Mouse (Mus musculus) cerebellum, adult (tissue): ENCODE measurements around the gene Adam11.

Experiments used
- ATAC-seq: cut with Nextera tagmentation; 2 replicates; pipeline ENCODE4 v1.9.2; 2017; ENCODE audit warnings: mild to moderate bottlenecking, moderate library complexity, mixed read lengths; ENCODE audit not compliant: insufficient number of reproducible peaks, low FRiP score, low TSS enrichment

Adam11 gene

DNA sequence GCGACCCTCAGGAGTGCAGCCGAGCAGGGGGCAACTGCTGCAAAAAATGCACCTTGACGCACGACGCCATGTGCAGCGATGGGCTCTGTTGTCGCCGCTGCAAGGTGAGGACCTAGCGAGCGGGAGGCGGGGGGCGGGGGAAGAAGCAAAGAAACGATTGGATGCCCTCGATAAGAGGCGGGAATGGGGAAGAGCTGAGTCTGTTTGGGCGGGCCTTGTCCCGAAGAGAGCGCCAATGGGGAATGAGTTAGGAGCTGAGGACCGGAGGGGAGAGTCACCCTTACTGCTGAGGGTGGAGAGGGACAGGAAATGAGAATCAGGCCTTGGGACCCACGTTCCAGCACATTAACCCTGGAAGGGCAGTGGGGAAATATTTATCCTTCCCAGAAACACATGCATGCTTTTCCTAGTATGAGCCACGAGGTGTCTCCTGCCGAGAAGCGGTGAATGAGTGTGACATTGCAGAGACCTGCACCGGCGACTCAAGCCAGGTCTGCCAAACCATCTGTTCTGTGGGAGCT, 13.4 kb downstream of the Adam11 start:
- peak; percentile 55; the same call in 1 of the 2 replicates for ATAC-seq

DNA sequence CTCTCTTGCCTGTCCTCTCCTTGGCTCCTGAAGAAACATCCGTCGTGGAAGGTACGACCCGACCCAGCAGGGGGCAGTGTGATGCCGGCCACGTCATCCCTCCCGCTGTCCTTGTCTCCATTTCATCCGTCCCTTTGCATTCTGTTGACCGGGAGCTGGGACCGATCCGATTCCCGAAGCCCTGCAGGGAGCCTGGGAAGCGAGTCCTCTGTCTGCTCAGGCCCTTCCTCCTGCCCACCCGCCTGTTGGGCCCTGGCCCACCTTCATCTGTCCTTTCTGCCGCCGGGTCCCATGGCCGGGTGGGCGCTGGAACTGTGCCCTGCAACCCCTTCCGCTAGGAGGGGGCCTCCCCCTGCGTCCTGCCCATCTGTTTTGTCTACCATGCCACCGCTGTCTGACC, 16.4 kb downstream of the Adam11 start:
- no peak for ATAC-seq

DNA sequence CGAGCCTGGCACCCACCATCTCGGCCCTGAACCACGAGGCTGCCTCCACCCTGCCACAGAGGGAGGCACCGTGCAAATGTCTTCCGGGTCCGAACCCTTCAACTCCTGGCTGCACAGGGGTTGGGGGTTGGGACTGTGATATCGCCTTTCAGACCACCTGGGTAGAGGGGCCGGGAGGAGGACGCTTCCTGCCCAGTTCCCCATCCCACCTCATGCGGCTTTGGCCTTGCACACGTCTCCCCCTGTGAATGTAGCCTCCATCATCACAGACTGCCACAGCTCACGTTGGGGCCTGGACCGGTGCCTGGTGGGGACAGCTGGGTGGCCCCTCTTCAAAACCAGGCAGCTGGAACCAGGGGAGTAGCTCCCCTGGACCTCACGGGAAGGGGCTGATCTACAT, 16.9 kb downstream of the Adam11 start:
- no peak for ATAC-seq

DNA sequence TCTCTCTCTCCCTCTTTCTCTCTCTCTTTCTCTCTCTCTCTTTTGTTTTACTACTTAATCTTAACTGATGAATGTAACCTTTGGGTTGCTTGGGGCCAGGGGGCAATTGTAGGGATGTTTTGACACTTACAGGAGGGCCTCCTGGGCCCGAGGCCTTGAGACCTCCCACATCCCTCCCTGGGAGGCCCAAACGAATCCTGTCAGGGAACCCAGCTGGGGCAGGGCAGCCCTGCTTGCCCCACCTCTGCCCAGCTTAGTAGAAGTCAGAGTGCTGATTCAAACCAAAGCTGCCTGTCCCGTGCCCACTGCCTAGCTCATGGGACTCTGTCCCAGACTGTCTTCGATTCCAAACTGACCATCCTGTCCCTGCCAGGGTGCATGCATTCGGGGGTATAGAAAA, 17.4 kb downstream of the Adam11 start:
- no peak for ATAC-seq

DNA sequence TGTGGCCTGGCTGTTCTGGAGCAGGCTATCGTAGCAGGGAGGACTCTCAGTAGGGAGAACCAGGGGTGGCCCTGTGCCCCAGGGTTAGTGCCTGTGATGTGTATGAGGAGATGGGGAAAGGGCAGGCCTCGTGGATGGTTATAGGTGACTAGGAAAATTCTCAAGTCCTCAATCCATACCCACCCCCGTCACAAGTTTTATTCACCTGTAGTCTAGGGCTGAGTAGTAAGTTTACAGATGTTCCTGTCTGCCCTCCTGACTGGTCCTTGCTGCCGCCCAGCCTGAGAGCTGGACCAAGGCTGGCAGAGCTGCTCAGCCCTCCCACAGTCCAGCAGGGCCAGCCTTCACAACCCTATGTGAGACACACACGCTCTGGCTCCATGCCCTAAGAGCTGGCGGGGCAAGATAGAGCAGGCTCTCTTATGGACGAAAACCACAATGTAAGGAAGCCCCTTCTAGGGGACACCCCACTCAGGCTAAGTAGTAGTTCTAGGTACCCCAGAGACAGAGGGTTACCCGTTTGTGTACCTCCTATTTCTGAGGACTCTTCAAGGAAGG, 17.9 kb downstream of the Adam11 start:
- no peak for ATAC-seq

DNA sequence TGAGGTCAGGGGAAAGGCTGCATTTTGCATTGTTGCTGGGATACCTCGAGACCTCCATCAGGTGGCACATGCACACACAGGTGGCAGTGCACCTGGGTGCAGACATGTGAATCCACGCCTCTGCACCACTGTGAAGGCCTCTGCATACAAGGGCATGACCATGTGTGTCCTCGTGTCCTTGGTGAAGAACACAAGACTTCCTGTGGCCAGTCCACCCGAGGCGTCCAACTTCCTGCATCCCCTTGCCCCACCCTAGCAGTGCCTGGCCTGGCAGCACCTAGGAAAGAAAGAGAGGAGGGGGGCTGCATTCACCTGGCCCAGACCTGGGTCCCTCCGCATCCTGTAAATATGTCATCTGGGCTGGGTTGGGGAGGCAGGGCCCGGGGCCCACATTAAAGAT, 18.6 kb downstream of the Adam11 start:
- no peak for ATAC-seq

DNA sequence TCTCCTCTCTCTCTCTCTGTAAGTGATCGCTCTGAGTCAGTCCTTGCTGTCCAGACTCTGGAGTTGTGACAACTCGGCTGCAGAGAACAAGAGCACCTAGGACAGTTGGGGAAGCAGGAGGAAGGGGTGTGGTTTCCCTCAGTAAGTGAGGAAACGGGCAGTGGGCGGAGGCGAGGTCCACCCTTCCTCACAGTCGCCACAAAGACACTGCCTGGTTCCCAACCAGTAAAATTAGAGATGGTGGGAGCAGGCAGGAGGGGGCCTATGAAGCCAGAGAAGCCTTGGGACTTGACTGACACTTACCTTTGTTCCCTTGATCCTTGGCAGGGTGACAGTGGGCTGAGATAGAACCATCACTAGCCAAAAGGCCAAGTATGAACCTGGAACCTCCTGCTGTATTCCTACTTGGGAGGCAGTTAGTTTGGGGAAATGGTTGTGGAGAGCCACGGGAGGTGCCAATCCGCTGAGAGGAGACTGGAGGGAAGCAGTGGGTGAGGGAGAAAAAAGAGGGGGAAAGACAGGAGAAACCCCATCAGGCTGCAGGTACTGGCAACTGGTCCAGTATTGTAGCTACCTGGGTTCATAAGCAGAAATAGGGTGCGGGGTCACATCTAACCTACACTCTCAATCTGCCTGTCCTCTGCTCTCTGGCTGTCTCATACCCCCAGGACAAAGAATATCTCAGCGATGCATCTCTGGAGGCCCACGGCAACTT, 19.2 kb downstream of the Adam11 start:
- ATAC-seq = no peak

DNA sequence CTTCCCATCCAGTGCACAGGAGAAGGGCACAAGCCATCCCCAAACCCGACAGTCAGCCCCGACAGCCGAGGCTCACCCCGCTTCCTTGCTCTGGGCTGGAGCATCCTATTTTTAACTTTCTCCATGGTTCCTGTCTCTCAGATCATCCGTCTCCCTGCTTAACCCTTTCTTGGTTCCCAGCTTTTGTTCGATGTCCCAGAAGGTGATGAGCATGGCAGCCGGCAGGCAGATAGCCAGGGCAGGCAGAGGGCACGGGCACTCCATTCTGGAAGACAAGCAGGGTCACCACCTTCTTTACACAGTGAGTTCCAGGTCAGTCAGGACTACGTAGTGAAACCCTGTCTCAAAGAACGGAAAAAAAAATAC, 19.7 kb downstream of the Adam11 start:
- ATAC-seq = no peak

DNA sequence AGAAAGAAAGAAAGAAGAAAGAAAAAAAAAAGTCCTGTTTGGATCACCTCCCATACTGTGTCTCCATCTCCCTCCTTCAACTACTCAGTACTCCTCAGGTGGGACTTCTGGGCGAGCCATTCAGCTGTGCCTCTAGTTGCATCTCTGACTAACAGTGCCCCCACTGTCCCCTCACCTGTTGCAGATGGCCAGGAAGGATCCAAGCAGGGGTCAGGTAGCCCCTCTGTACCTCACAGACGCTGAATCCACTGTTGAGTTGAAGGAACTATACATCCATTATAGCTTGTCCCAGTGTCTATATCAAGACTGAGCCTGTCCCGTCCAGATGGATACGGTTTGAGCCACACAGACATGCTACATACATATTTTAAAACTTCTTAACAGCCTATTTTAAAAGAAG, 20.3 kb downstream of the Adam11 start:
- ATAC-seq = no peak

DNA sequence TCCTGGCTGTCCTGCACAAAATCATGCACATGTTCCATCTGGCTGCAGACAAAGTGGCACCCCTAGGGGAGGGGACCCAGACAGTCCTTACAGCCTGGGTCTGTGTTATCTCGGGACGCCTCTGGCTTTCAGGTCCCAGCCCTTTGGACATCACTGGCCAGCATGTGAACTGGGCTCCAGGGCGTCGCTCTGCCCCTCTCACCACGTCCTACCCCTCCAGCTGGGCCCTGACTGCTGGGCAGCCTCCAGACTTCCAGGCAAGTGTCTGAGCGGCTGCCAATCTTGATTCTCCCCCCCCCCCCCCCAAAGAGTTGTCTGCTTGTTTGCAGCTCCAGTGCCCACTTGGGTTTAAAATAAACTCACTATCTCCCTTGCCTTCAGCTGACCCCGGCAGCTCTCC, 22.2 kb downstream of the Adam11 start:
- no peak for ATAC-seq

DNA sequence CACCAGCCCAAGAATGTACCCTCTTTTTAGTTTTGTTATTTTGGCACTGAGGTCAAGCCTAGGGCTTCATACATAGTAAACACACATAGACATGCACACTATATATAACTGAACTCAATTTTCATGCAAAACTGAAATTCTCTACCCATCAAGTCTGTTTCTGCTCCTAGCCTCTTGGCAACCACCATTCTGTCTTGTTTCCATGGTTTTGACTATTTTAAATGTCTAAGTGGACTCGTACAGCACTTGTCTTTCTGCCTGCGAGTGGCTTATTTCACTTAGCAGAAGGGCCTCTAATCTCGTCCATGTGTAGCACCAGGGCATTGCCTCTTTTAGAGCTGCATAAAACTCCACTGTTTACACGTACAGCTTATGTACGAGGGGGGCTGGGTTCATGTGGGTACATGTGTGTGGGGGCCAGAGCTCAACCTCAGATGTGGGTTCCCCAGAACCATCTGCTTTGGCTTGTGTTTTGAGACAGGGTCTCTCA, 26.5 kb downstream of the Adam11 start:
- no peak for ATAC-seq

DNA sequence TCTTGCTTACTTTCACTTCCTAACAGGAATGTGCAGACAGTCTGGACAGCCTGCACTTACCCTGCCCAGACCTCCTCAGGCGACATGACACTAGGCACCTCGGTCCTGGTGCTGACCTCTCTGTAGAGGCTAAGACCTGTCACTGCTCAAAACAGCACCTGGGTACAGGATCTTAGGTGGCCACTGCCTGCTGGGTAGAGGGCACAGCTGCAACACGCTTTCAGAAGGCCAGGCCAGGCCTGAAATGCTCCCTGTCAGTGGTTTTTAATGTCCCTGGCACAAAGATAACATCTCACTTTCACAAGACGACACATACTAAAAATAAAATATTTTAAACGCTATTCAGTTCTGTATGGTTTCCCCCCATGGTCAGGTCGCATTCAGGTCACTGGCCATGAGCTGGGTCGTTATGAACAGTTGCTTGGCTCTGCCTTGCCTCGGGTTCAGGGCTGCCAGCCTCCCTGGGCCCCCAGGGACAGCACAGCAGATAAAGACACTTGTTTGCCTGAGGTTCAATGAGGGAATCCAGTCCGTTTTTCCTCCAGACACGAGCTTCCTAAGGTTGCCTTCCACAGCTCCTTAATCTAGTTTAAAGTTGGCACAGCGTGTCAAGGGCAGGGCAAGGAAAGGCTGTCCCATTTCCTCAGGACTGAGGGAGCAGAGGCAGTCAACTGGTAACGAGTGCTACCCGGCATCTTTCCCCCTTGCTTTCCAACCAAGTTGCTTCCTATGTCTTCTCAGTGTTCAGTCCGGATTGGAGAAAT, 30.6 kb downstream of the Adam11 start:
- no peak for ATAC-seq

DNA sequence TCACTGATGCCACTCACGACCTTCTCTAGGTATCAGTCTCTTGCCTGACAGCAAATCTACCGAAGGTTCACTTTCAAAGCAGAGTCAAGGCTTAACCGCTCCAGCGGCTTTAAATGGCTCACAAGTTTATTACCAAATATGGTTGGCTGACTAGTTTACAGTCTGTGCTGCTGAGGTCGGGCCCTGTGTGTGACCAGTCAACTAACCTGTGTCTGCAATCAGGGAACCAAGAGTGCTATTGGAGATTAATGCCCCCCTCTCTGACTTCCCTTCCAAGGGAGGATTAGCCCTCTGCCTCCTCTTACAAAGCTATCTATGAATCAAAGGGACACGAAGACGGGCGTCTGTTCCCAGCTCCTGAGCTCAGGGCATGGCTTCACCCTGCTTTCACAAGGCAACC, 32.9 kb downstream of the Adam11 start:
- no peak for ATAC-seq

DNA sequence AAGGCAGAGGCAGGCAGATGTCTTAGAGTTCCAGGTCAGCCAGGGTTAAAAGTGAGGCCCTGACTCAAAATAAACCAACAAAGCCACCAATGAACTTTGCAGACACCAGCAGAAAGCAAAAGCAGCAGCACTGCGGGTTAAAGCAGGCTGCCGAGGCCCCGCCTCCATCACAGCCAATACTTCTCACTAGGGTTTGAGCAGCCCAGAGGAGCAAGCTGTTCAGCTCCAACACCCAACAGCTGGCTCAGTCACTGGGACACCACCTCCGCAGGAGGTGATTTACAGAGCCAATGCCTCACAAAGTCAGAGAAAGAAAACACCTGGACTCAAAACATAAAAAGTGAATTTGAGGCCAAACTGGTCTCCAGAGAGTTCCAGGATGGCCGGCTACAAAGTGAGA, 42.2 kb downstream of the Adam11 start:
- no peak for ATAC-seq

DNA sequence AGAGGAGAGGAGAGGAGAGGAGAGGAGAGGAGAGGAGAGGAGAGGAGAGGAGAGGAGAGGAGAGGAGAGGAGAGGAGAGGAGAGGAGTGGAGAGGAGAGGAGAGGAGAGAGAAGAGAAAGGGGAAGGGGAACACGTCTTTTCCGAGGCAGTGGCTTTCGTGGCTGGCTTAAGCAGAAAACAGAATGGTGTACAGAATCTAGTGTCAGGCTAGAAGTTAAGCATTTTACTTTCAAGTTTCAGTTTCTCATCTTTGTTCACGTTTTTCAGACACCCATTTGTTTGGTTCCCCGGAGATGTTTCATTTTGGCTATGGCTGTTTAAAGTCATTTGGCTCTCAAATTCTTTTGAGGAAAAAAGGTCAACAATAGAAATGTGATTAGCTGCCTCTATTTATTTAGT, 47.0 kb downstream of the Adam11 start:
- ATAC-seq = no peak

DNA sequence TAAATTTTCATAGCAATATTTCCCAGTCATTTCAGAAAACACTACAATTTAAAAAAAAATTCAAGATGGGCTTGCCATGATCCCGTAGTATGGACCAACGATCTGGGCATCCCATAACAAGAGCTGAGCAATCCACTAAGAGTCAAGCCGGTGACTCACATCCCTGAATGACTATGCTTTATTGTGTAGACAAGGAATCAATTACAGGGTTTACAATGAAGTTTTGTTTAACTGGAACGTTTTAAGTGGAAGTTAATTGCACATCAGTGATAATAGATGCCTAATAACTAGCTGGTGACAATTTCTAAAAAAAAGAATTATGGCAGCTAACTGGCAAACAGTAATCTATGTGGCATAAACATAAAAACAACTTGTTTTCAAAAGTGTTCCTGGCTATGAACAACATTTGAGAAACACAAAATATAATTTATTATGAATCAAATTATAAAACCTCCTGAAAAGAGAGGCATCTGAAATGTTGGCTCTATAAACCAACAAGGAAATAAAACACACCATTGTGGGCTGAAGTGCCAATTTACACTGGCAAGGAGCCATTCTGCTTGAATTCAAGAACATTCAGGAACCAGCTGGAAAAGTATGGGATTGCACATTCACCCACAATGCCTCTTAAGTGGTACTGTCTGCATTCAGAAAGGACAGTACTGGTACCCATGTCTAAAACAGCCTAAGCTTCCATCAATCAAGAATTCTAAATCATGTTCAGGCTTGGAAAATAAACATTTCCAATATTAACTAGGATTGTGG, 49.7 kb downstream of the Adam11 start:
- ATAC-seq = no peak

DNA sequence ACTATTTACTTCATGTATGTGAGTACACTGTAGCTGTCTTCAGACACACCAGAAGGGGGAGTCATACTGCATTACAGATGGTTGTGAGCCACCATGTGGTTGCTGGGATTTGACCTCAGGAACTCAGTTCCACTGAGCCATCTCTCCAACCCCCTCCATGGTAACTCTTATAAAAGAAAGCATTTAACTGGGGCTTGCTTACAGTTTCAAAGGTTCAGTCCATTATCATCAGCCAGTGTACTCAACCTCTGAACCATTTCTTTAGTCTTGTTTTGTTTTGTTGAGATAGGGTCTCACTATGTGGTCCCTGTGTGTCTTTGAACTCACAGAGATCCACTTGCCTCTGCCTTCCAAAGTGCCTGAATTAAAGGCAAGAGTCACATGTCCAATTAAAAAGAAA, 53.6 kb downstream of the Adam11 start:
- no peak for ATAC-seq

DNA sequence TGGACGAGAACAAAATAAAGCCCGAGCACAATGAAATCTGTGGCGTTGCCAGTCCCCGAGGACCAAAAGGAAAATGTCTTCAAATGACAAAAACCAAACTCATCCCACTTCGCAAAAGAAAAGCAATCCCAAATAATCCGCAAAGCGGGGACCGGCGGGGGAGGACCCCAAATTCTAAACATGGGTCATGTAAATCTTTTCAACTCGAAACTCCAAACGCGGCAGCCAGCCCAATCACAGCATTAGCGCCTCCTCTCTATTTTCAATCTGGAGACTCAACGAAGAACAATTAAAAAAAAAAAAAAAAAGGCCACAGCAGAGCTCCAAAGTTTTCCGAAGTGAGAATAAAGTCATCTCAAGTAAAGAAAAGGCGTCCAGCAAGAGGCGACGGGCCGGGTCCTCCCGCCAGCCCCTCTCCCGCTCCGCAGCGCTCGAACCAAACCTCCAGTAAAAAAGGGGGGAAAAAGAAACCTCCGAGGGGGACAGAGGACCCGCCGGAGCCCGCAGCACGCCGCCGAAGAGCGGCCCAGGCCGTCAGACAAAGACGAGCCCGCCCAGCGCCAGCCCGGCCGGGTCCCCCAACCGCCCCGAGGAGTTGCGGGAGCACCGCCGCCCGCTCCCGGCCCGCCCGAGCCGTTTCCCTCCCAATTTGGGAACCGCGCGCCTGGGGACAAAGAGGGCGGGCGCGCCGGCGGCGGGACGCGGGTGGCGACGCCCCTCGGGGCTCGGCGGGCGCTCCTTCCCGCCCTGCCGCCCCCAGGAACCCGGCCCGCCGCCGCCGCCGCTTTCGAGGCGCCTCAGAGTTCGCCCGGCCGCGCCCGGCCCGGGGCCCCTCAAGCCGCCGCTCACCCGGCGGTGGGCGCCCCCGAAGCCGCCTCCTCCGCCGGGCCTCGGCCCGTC, 57.1 kb downstream of the Adam11 start:
- no peak for ATAC-seq

DNA sequence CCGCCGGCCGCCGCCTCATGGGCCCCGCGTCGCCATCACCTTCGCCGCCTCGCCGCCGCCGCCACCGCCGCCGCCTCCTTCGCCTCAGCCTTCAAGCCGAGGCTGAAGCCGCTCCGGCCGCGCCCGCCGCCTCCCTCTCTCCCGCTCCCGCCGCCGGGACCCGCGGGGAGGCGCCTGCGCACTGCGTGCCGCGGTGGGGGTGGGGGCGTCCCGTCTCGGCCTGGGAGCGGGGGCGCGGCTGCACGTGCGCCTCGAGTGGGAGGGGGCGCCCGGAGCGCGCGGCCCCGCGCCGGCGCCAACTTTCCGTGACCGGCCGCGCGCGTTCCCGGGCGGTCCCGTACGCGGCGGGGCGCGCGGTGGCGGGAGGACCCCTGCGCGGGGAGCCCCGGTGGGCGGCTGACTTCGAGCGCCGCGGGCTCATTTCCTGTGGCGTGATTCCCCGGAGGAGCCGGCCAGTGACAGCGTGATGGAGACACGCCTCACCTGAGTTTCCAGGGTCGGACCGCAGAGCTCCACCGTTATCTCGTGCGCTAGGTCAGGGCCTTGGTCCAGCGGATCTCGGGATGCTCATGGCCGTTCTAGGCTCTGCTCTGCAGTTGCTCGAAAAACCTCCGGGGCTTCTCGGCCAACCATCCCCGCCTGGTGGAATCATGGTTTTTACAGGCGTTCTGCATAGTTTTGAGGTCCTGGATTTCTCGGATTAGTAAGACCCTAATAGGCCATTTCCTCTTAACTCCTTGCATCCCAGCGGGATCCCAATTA, 58.0 kb downstream of the Adam11 start, which contains the start of gene Gjc1:
TSS of gene Gjc1 (minus strand) at position 680 of the 762 bp plus-strand sequence.
- no peak; the same call in 1 of the 2 replicates for ATAC-seq
